Mouse (Mus musculus): ENCODE data around the gene Phlpp2. TPM values are rescaled to one million over a fixed set of nuclear protein-coding genes. Genes with fewer than 3 reads are reported as not detected.

Phlpp2 gene
- total and polyA plus RNA-seq, 3 experiments, result 3.7 to 15.0 (median 6.5) TPM

- no peaks in the 10 kb centered on the region for H3K4me1 ChIP-seq (ENCODE audit: insufficient read depth, low read depth, low read length)
- H3K4me3 ChIP-seq (ENCODE audit: low read depth, low read length), result no peak overlapping the region
- no peak for ATAC-seq (ENCODE audit: extremely low read depth, insufficient number of reproducible peaks, low FRiP score, poor library complexity, severe bottlenecking)
- peaks cover 2% of the 10 kb centered on the region for H3K9me3 ChIP-seq (replicated peaks)
- DNase-seq (ENCODE audit: low spot score), result no peak
- H3K36me3 ChIP-seq (replicated peaks), result peaks cover 34% of the 10 kb centered on the region
- TF ChIP-seq CTCF (IDR thresholded peaks at IDR 0.05; ENCODE audit: low read depth, low read length) (no peak), GATA2 (IDR thresholded peaks at IDR 0.05; ENCODE audit: borderline replicate concordance, low read depth, low read length) (no peak), GATA1 (IDR thresholded peaks at IDR 0.05; ENCODE audit: borderline replicate concordance, low read length) (no peak), TAL1 (conservative IDR thresholded peaks at IDR 0.05; ENCODE audit: low read depth, low read length) (no peak), POLR2AphosphoS5 (IDR thresholded peaks at IDR 0.05; ENCODE audit: insufficient replicate concordance, low read depth, low read length) (no peak)
- H3K27me3 ChIP-seq (ENCODE audit: insufficient read depth, low read length), result no peaks in the 10 kb centered on the region
Measured at GRCm38 (mm10) chr8:109894636-109895035, 26.3 kb downstream of the Phlpp2 start.

GRCm38 (mm10) chr8:109895355-109895754 lies 27.0 kb downstream of the Phlpp2 start:
- Histone ChIP-seq H3K36me3 (replicated peaks) (peaks cover 37% of the 10 kb centered on the region), H3K4me3 (ENCODE audit: low read depth, low read length) (no peak overlapping the region), H3K27me3 (ENCODE audit: insufficient read depth, low read length) (no peaks in the 10 kb centered on the region), H3K9me3 (replicated peaks) (peaks cover 2% of the 10 kb centered on the region), H3K4me1 (ENCODE audit: insufficient read depth, low read depth, low read length) (no peaks in the 10 kb centered on the region)
- no peak for ATAC-seq (ENCODE audit: extremely low read depth, insufficient number of reproducible peaks, low FRiP score, poor library complexity, severe bottlenecking)
- no peak for TF ChIP-seq GATA1 (IDR thresholded peaks at IDR 0.05; ENCODE audit: borderline replicate concordance, low read length)
- no peak for TF ChIP-seq GATA2 (IDR thresholded peaks at IDR 0.05; ENCODE audit: borderline replicate concordance, low read depth, low read length)
- no peak for TF ChIP-seq TAL1 (conservative IDR thresholded peaks at IDR 0.05; ENCODE audit: low read depth, low read length)
- TF ChIP-seq CTCF (IDR thresholded peaks at IDR 0.05; ENCODE audit: low read depth, low read length), result no peak
- no peak for TF ChIP-seq POLR2AphosphoS5 (IDR thresholded peaks at IDR 0.05; ENCODE audit: insufficient replicate concordance, low read depth, low read length)
- no peak for DNase-seq (ENCODE audit: low spot score)

GRCm38 (mm10) chr8:109902379-109902778 lies 34.0 kb downstream of the Phlpp2 start:
- no peaks in the 10 kb centered on the region for H3K4me1 ChIP-seq (ENCODE audit: insufficient read depth, low read depth, low read length)
- no peak overlapping the region for H3K4me3 ChIP-seq (ENCODE audit: low read depth, low read length)
- peaks cover 63% of the 10 kb centered on the region for H3K36me3 ChIP-seq (replicated peaks)
- no peaks in the 10 kb centered on the region for H3K27me3 ChIP-seq (ENCODE audit: insufficient read depth, low read length)
- DNase-seq (ENCODE audit: low spot score), result no peak
- H3K9me3 ChIP-seq (replicated peaks), result no peaks in the 10 kb centered on the region
- no peak for TF ChIP-seq POLR2AphosphoS5 (IDR thresholded peaks at IDR 0.05; ENCODE audit: insufficient replicate concordance, low read depth, low read length)
- TF ChIP-seq GATA1 (IDR thresholded peaks at IDR 0.05; ENCODE audit: borderline replicate concordance, low read length), result no peak
- TF ChIP-seq GATA2 (IDR thresholded peaks at IDR 0.05; ENCODE audit: borderline replicate concordance, low read depth, low read length), result no peak
- TF ChIP-seq TAL1 (conservative IDR thresholded peaks at IDR 0.05; ENCODE audit: low read depth, low read length), result no peak
- TF ChIP-seq CTCF (IDR thresholded peaks at IDR 0.05; ENCODE audit: low read depth, low read length), result no peak
- no peak for ATAC-seq (ENCODE audit: extremely low read depth, insufficient number of reproducible peaks, low FRiP score, poor library complexity, severe bottlenecking)

- no peak overlapping the region for H3K4me3 ChIP-seq (ENCODE audit: low read depth, low read length)
- DNase-seq (ENCODE audit: low spot score) (no peak), ATAC-seq (ENCODE audit: extremely low read depth, insufficient number of reproducible peaks, low FRiP score, poor library complexity, severe bottlenecking) (no peak)
- no peaks in the 10 kb centered on the region for H3K4me1 ChIP-seq (ENCODE audit: insufficient read depth, low read depth, low read length)
- H3K36me3 ChIP-seq (replicated peaks), result peaks cover 76% of the 10 kb centered on the region
- TF ChIP-seq GATA2 (IDR thresholded peaks at IDR 0.05; ENCODE audit: borderline replicate concordance, low read depth, low read length) (no peak), GATA1 (IDR thresholded peaks at IDR 0.05; ENCODE audit: borderline replicate concordance, low read length) (no peak), TAL1 (conservative IDR thresholded peaks at IDR 0.05; ENCODE audit: low read depth, low read length) (no peak), CTCF (IDR thresholded peaks at IDR 0.05; ENCODE audit: low read depth, low read length) (no peak), POLR2AphosphoS5 (IDR thresholded peaks at IDR 0.05; ENCODE audit: insufficient replicate concordance, low read depth, low read length) (no peak)
- H3K27me3 ChIP-seq (ENCODE audit: insufficient read depth, low read length), result no peaks in the 10 kb centered on the region
- H3K9me3 ChIP-seq (replicated peaks), result no peaks in the 10 kb centered on the region
Measured at GRCm38 (mm10) chr8:109903909-109904469, 35.6 kb downstream of the Phlpp2 start.

- H3K9me3 ChIP-seq (replicated peaks), result no peaks in the 10 kb centered on the region
- no peak for ATAC-seq (ENCODE audit: extremely low read depth, insufficient number of reproducible peaks, low FRiP score, poor library complexity, severe bottlenecking)
- H3K36me3 ChIP-seq (replicated peaks), result peaks cover 79% of the 10 kb centered on the region
- H3K4me1 ChIP-seq (ENCODE audit: insufficient read depth, low read depth, low read length), result no peaks in the 10 kb centered on the region
- no peak for DNase-seq (ENCODE audit: low spot score)
- H3K4me3 ChIP-seq (ENCODE audit: low read depth, low read length), result no peak overlapping the region
- no peaks in the 10 kb centered on the region for H3K27me3 ChIP-seq (ENCODE audit: insufficient read depth, low read length)
- no peak for TF ChIP-seq CTCF (IDR thresholded peaks at IDR 0.05; ENCODE audit: low read depth, low read length)
Measured at GRCm38 (mm10) chr8:109904928-109905668, 36.8 kb downstream of the Phlpp2 start.

GRCm38 (mm10) chr8:109906907-109907306 lies 38.6 kb downstream of the Phlpp2 start:
- H3K4me1 ChIP-seq (ENCODE audit: insufficient read depth, low read depth, low read length), result no peaks in the 10 kb centered on the region
- peaks cover 80% of the 10 kb centered on the region for H3K36me3 ChIP-seq (replicated peaks)
- no peak overlapping the region for H3K4me3 ChIP-seq (ENCODE audit: low read depth, low read length)
- no peaks in the 10 kb centered on the region for H3K27me3 ChIP-seq (ENCODE audit: insufficient read depth, low read length)
- no peaks in the 10 kb centered on the region for H3K9me3 ChIP-seq (replicated peaks)
- no peak for TF ChIP-seq TAL1 (conservative IDR thresholded peaks at IDR 0.05; ENCODE audit: low read depth, low read length)
- ATAC-seq (ENCODE audit: extremely low read depth, insufficient number of reproducible peaks, low FRiP score, poor library complexity, severe bottlenecking) (no peak), DNase-seq (ENCODE audit: low spot score) (no peak)
